Mouse (Mus musculus) MEL (cell line): Measurements from ENCODE around the gene Sqor. TPM values are rescaled to one million over a fixed set of nuclear protein-coding genes. Genes with fewer than 3 reads are reported as not detected.

Experiments
- DNase-seq: peaks from one replicate; pipeline ENCODE4 v3.0.0; 2011; ENCODE audit warnings: low read depth, low spot score
- H3K27ac ChIP-seq: 2 replicates; pipeline ENCODE4 v1.5.1; 2012; ENCODE audit warnings: low read depth, mild to moderate bottlenecking, control low read depth, low read length, moderate library complexity; ENCODE audit not compliant: control insufficient read depth
- H3K27me3 ChIP-seq, 2 experiments: fragments of 150-350 bp in 1 of 2; sonication (generic) in 1 of 2; 2 replicates each; pipeline ENCODE4 v1.6.1; 2012; ENCODE audit warnings: low read length in 2 of 2, mild to moderate bottlenecking in 2 of 2, improper control_type of control experiment in 1 of 2, moderate library complexity in 1 of 2; ENCODE audit not compliant: insufficient read depth in 2 of 2, control insufficient read depth in 1 of 2
- H3K36me3 ChIP-seq, 2 experiments: 2 replicates each; pipeline ENCODE4 v1.6.1; 2012 to 2014; ENCODE audit warnings: low read length in 2 of 2, improper control_type of control experiment in 1 of 2, inconsistent platforms in 1 of 2, mild to moderate bottlenecking in 1 of 2; ENCODE audit not compliant: insufficient read depth in 2 of 2, control insufficient read depth in 1 of 2
- H3K4me1 ChIP-seq, 2 experiments: fragments of 150-350 bp in 1 of 2; sonication (generic) in 1 of 2; 2 replicates each; pipeline ENCODE4 v1.6.1; 2012; ENCODE audit warnings: low read length in 2 of 2, improper control_type of control experiment in 1 of 2, mild to moderate bottlenecking in 1 of 2; ENCODE audit not compliant: insufficient read depth in 2 of 2, control insufficient read depth in 1 of 2
- H3K4me3 ChIP-seq, 2 experiments: fragments of 150-350 bp in 1 of 2; sonication (generic) in 1 of 2; 2 replicates each; pipeline ENCODE4 v1.5.1; 2012; ENCODE audit warnings: low read depth in 2 of 2, low read length in 2 of 2, mild to moderate bottlenecking in 2 of 2, moderate library complexity in 2 of 2, control low read depth in 1 of 2, improper control_type of control experiment in 1 of 2; ENCODE audit not compliant: control insufficient read depth in 1 of 2, insufficient read depth in 1 of 2
- H3K79me2 ChIP-seq: 2 replicates; pipeline ENCODE4 v1.6.1; 2012; ENCODE audit warnings: mild to moderate bottlenecking, low read length, moderate library complexity; ENCODE audit not compliant: control insufficient read depth, poor library complexity, insufficient read depth
- H3K9ac ChIP-seq: 2 replicates; pipeline ENCODE4 v1.6.1; 2012; ENCODE audit warnings: low read depth, mild to moderate bottlenecking, control low read depth, low read length, moderate library complexity; ENCODE audit not compliant: control insufficient read depth, poor library complexity, severe bottlenecking
- H3K9me3 ChIP-seq: fragments of 150-350 bp; sonication (generic); replicated peaks from 2 replicates; pipeline ENCODE4 v1.6.1; 2012; ENCODE audit warnings: mild to moderate bottlenecking, low read length, improper control_type of control experiment, moderate library complexity; ENCODE audit not compliant: insufficient read depth
- BHLHE40 ChIP-seq: IDR thresholded peaks from 2 replicates; pipeline ENCODE4 v1.6.1; 2012; ENCODE audit warnings: low read depth, mild to moderate bottlenecking, inconsistent platforms, low read length, improper control_type of control experiment, borderline replicate concordance
- CHD1 ChIP-seq: IDR thresholded peaks from 2 replicates; pipeline ENCODE4 v1.6.1; 2012; ENCODE audit warnings: low read depth, mild to moderate bottlenecking, inconsistent platforms, low read length, improper control_type of control experiment
- CHD2 ChIP-seq: IDR thresholded peaks from 2 replicates; pipeline ENCODE4 v1.6.1; 2011; ENCODE audit warnings: low read length, improper control_type of control experiment
- CTCF ChIP-seq, 3 experiments: IDR thresholded peaks in 2 of 3; conservative IDR thresholded peaks in 1 of 3; 2 replicates each; pipeline ENCODE4 v1.5.1; 2011 to 2012; ENCODE audit warnings: low read length in 3 of 3, low read depth in 2 of 3, mild to moderate bottlenecking in 2 of 3, improper control_type of control experiment in 1 of 3, inconsistent platforms in 1 of 3, mixed read lengths in 1 of 3, moderate library complexity in 1 of 3; ENCODE audit not compliant: control insufficient read depth in 1 of 3, insufficient read depth in 1 of 3, poor library complexity in 1 of 3, severe bottlenecking in 1 of 3
- E2F4 ChIP-seq: IDR thresholded peaks from 2 replicates; pipeline ENCODE4 v1.6.1; 2011; ENCODE audit warnings: low read depth, low read length, improper control_type of control experiment, borderline replicate concordance
- EP300 ChIP-seq, 2 experiments: IDR thresholded peaks; 2 replicates each; pipeline ENCODE4 v1.6.1; 2011; ENCODE audit warnings: improper control_type of control experiment in 2 of 2, low read length in 2 of 2, low read depth in 1 of 2, mild to moderate bottlenecking in 1 of 2
- ETS1 ChIP-seq: IDR thresholded peaks from 2 replicates; pipeline ENCODE4 v1.6.1; 2012; ENCODE audit warnings: low read depth, mild to moderate bottlenecking, inconsistent platforms, low read length, improper control_type of control experiment, moderate library complexity
- GABPA ChIP-seq: IDR thresholded peaks from 2 replicates; pipeline ENCODE4 v1.6.1; 2012; ENCODE audit warnings: low read depth, mild to moderate bottlenecking, inconsistent platforms, low read length, improper control_type of control experiment, moderate library complexity
- GATA1 ChIP-seq: IDR thresholded peaks from 2 replicates; pipeline ENCODE4 v1.6.1; 2011; ENCODE audit warnings: low read depth, low read length, improper control_type of control experiment
- HCFC1 ChIP-seq: IDR thresholded peaks from 2 replicates; pipeline ENCODE4 v1.6.1; 2012; ENCODE audit warnings: low read depth, mild to moderate bottlenecking, inconsistent platforms, low read length, improper control_type of control experiment, moderate library complexity
- JUND ChIP-seq: IDR thresholded peaks from 2 replicates; pipeline ENCODE4 v1.6.1; 2011; ENCODE audit warnings: low read depth, mild to moderate bottlenecking, improper control_type of control experiment, low read length
- KAT2A ChIP-seq: conservative IDR thresholded peaks from 2 replicates; pipeline ENCODE4 v1.6.1; 2012; ENCODE audit warnings: low read depth, low read length, improper control_type of control experiment, inconsistent platforms
- MAX ChIP-seq: IDR thresholded peaks from 2 replicates; pipeline ENCODE4 v1.6.1; 2011; ENCODE audit warnings: low read length, improper control_type of control experiment
- MAZ ChIP-seq: IDR thresholded peaks from 2 replicates; pipeline ENCODE4 v1.6.1; 2012; ENCODE audit warnings: low read depth, mild to moderate bottlenecking, inconsistent platforms, low read length, improper control_type of control experiment
- MEF2A ChIP-seq: IDR thresholded peaks from 2 replicates; pipeline ENCODE4 v1.6.1; 2014; ENCODE audit warnings: low read depth, mild to moderate bottlenecking, inconsistent platforms, low read length, improper control_type of control experiment; ENCODE audit not compliant: poor library complexity, insufficient replicate concordance, severe bottlenecking; ENCODE audit errors: extremely low read depth
- MXI1 ChIP-seq: IDR thresholded peaks from 2 replicates; pipeline ENCODE4 v1.6.1; 2011; ENCODE audit warnings: mild to moderate bottlenecking, low read depth, low read length, improper control_type of control experiment
- MYB ChIP-seq: IDR thresholded peaks from 2 replicates; pipeline ENCODE4 v1.6.1; 2011; ENCODE audit warnings: mild to moderate bottlenecking, low read depth, low read length, improper control_type of control experiment
- MYC ChIP-seq: IDR thresholded peaks from 2 replicates; pipeline ENCODE4 v1.6.1; 2011; ENCODE audit warnings: low read depth, mild to moderate bottlenecking, low read length, improper control_type of control experiment, moderate library complexity
- NELFE ChIP-seq: IDR thresholded peaks from 2 replicates; pipeline ENCODE4 v1.6.1; 2011; ENCODE audit warnings: low read depth, low read length, improper control_type of control experiment
- NRF1 ChIP-seq: IDR thresholded peaks from 2 replicates; pipeline ENCODE4 v1.6.1; 2014; ENCODE audit warnings: low read depth, mild to moderate bottlenecking, inconsistent platforms, low read length, improper control_type of control experiment, moderate library complexity; ENCODE audit not compliant: poor library complexity, insufficient read depth, severe bottlenecking
- POLR2A ChIP-seq, 2 experiments: IDR thresholded peaks; 2 replicates each; pipeline ENCODE4 v1.6.1; 2011 to 2012; ENCODE audit warnings: low read length in 2 of 2, mild to moderate bottlenecking in 2 of 2, control low read depth in 1 of 2, improper control_type of control experiment in 1 of 2, low read depth in 1 of 2, moderate library complexity in 1 of 2; ENCODE audit not compliant: control insufficient read depth in 1 of 2, insufficient read depth in 1 of 2, poor library complexity in 1 of 2
- POLR2AphosphoS2 ChIP-seq: IDR thresholded peaks from 2 replicates; pipeline ENCODE4 v1.6.1; 2011; ENCODE audit warnings: low read length, improper control_type of control experiment
- RAD21 ChIP-seq: IDR thresholded peaks from 2 replicates; pipeline ENCODE4 v1.6.1; 2011; ENCODE audit warnings: mild to moderate bottlenecking, low read depth, low read length, improper control_type of control experiment
- RCOR1 ChIP-seq: IDR thresholded peaks from 2 replicates; pipeline ENCODE4 v1.6.1; 2012; ENCODE audit warnings: low read depth, mild to moderate bottlenecking, inconsistent platforms, low read length, improper control_type of control experiment
- SIN3A ChIP-seq: IDR thresholded peaks from 2 replicates; pipeline ENCODE4 v1.6.1; 2012; ENCODE audit warnings: low read length, improper control_type of control experiment, inconsistent platforms
- TAL1 ChIP-seq: IDR thresholded peaks from 2 replicates; pipeline ENCODE4 v1.6.1; 2012; ENCODE audit warnings: mild to moderate bottlenecking, inconsistent platforms, low read length, moderate library complexity, mixed read lengths
- TBP ChIP-seq: IDR thresholded peaks from 2 replicates; pipeline ENCODE4 v1.8.0; 2011; ENCODE audit warnings: low read depth, low read length, improper control_type of control experiment
- TCF12 ChIP-seq: IDR thresholded peaks from 2 replicates; pipeline ENCODE4 v1.6.1; 2014; ENCODE audit warnings: low read depth, mild to moderate bottlenecking, inconsistent platforms, low read length, improper control_type of control experiment, moderate library complexity
- UBTF ChIP-seq: IDR thresholded peaks from 2 replicates; pipeline ENCODE4 v1.6.1; 2012; ENCODE audit warnings: low read depth, mild to moderate bottlenecking, inconsistent platforms, low read length, improper control_type of control experiment, moderate library complexity, borderline replicate concordance; ENCODE audit not compliant: insufficient read depth
- USF1 ChIP-seq: IDR thresholded peaks from 2 replicates; pipeline ENCODE4 v1.6.1; 2014; ENCODE audit warnings: low read depth, mild to moderate bottlenecking, inconsistent platforms, low read length, improper control_type of control experiment, moderate library complexity
- USF2 ChIP-seq, 2 experiments: IDR thresholded peaks; 2 replicates each; pipeline ENCODE4 v1.6.1; 2011 to 2012; ENCODE audit warnings: improper control_type of control experiment in 2 of 2, low read length in 2 of 2, borderline replicate concordance in 1 of 2, inconsistent platforms in 1 of 2, low read depth in 1 of 2, mild to moderate bottlenecking in 1 of 2; ENCODE audit not compliant: insufficient read depth in 1 of 2
- ZC3H11A ChIP-seq: IDR thresholded peaks from 2 replicates; pipeline ENCODE4 v1.6.1; 2012; ENCODE audit warnings: low read depth, mild to moderate bottlenecking, inconsistent platforms, low read length, improper control_type of control experiment
- ZMIZ1 ChIP-seq: IDR thresholded peaks from 2 replicates; pipeline ENCODE4 v1.6.1; 2012; ENCODE audit warnings: low read depth, mild to moderate bottlenecking, inconsistent platforms, low read length, improper control_type of control experiment, moderate library complexity
- ZNF384 ChIP-seq: IDR thresholded peaks from 2 replicates; pipeline ENCODE4 v1.6.1; 2012; ENCODE audit warnings: low read depth, mild to moderate bottlenecking, inconsistent platforms, low read length, improper control_type of control experiment
- polyA plus RNA-seq, 2 experiments: library from polyadenylated mRNA; stranded (reverse) in 1 of 2; unstranded in 1 of 2; fragments of >175 nt in 1 of 2; fragments of >200 nt in 1 of 2; gene quantifications; 2 replicates each; pipeline versions ENCODE4 v1.2.1 to v1.2.4; 2012; ENCODE audit warnings: low replicate concordance in 2 of 2, low read depth in 1 of 2; ENCODE audit not compliant: insufficient read length in 2 of 2, insufficient read depth in 1 of 2, missing spikeins in 1 of 2
- total RNA-seq: library from RNA; depleted of rRNA; stranded (reverse); fragments of 300-350 nt; gene quantifications from 2 replicates; pipeline ENCODE4 v1.2.3, GENCODE M21; 2012

Gene Sqor
- total and polyA plus RNA-seq, 3 experiments, result 2.2 to 3.3 TPM; not detected in 1

GRCm38 (mm10) chr2:122737894-122738830, 26.9 kb upstream of the Sqor start, which contains the start of gene Bloc1s6:
Gene Bloc1s6 (plus strand): TSS chr2:122738503.
- H3K4me1 ChIP-seq, result peaks cover 0 to 4% of the 10 kb centered on the region in 2 experiments; a peak in 1 of 4 replicates
- H3K79me2 ChIP-seq, result peaks cover 7% of the 10 kb centered on the region
- no peak for TF ChIP-seq BHLHE40
- TF ChIP-seq ETS1, result 0 out of 2 replicates have a peak, but pooled peaks have one; percentile 28
- no peak for TF ChIP-seq CHD2
- TF ChIP-seq USF2 (IDR thresholded peaks at IDR 0.05; ENCODE audit: borderline replicate concordance in 1 of 2, insufficient read depth in 1 of 2, low read depth in 1 of 2, low read length in 2 of 2), result no peak
- TF ChIP-seq GABPA, result no peak
- no peak for TF ChIP-seq E2F4
- TF ChIP-seq USF1, result no peak
- TF ChIP-seq ZC3H11A, result no peak
- peak; percentile 59 for TF ChIP-seq TBP
- TF ChIP-seq NRF1, result peak; percentile 68
- TF ChIP-seq EP300 (IDR thresholded peaks at IDR 0.05; ENCODE audit: low read depth in 1 of 2, low read length in 2 of 2), result no peak; a peak in 1 of 4 replicates
- peak; percentile 67 to 84; a peak in 3 of 4 replicates for TF ChIP-seq POLR2A (IDR thresholded peaks at IDR 0.05; ENCODE audit: control insufficient read depth in 1 of 2, insufficient read depth in 1 of 2, low read depth in 1 of 2, low read length in 2 of 2, poor library complexity in 1 of 2)
- TF ChIP-seq MEF2A, result no peak
- no peak for TF ChIP-seq MYB
- 0 out of 2 replicates have a peak, but pooled peaks have one; percentile 60 for TF ChIP-seq ZMIZ1
- peak; percentile 83 for TF ChIP-seq SIN3A
- no peak for TF ChIP-seq UBTF
- peak; percentile 91 for TF ChIP-seq MYC
- peak; percentile 43; the same call in 1 of the 2 replicates for TF ChIP-seq KAT2A
- no peak for TF ChIP-seq RCOR1
- peak; percentile 88 for TF ChIP-seq HCFC1
- no peak for TF ChIP-seq TAL1
- TF ChIP-seq GATA1, result 0 out of 2 replicates have a peak, but pooled peaks have one; percentile 2
- TF ChIP-seq CHD1, result no peak
- peak; percentile 71 for TF ChIP-seq NELFE
- no peak for TF ChIP-seq CTCF (IDR thresholded peaks at IDR 0.05 in 2 of 3, conservative IDR thresholded peaks at IDR 0.05 in 1 of 3; ENCODE audit: control insufficient read depth in 1 of 3, insufficient read depth in 1 of 3, low read depth in 2 of 3, low read length in 3 of 3, poor library complexity in 1 of 3, severe bottlenecking in 1 of 3)
- TF ChIP-seq MAX, result peak; percentile 39; the same call in 1 of the 2 replicates
- TF ChIP-seq TCF12, result peak; percentile 61
- no peak for TF ChIP-seq RAD21
- peak; percentile 76 for TF ChIP-seq MAZ
- peak; percentile 69; the same call in 1 of the 2 replicates for TF ChIP-seq MXI1
- 0 out of 2 replicates have a peak, but pooled peaks have one; percentile 19 for TF ChIP-seq ZNF384
- peak; percentile 42; the same call in 1 of the 2 replicates for TF ChIP-seq POLR2AphosphoS2
- TF ChIP-seq JUND, result no peak

More at GRCm38 (mm10) chr2:122737894-122738830, 26.9 kb upstream of the Sqor start, which contains the start of gene Bloc1s6:
- Histone ChIP-seq H3K27me3 (peaks cover 0 to 2% of the 10 kb centered on the region in 2 experiments; a peak in 2 of 4 replicates), H3K9me3 (no peaks in the 10 kb centered on the region), H3K4me3 (peak within 1 kb of the TSS; percentile 69 to 92), H3K9ac (peak within 1 kb of the TSS; percentile 79), H3K36me3 (peaks cover 0 to 4% of the 10 kb centered on the region in 2 experiments; a peak in 2 of 4 replicates), H3K27ac (peak within 1 kb of the TSS; percentile 45)
- peak; percentile 96 for DNase-seq
